Mouse (Mus musculus): ENCODE measurements around the gene Cd300lg.

DNA sequence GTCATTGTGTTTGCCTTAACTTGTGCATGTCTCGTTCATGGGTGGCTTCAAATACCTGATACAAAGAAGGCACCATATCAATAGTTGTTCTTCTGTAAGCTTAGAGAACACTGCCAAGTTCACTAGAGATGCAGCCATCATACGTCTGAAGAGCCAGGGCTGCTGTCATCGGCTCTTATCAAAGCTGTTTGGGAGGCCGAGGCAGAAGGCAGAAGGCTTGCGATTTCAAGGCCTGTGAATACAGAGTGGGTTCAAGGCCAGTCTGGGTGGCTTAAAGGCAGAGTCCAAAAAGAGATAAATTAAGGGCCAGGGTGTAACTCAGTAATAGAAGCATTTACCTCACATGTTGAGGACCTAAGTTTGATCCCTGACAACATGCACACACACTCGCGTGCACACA lies 5.0 kb upstream of the Cd300lg start:
- TF ChIP-seq CTCF (IDR thresholded peaks at IDR 0.05; ENCODE audit: insufficient read depth, low read depth, low read length) (no peak), POLR2A (IDR thresholded peaks at IDR 0.05; ENCODE audit: insufficient read depth, low read depth, low read length) (no peak)

Data from olfactory bulb, adult 2 months (tissue).